Mouse (Mus musculus) hindbrain, embryonic 15.5 days (tissue): ENCODE results near the gene Tenm4. TPM values are rescaled to one million over a fixed set of nuclear protein-coding genes. Genes with fewer than 3 reads are reported as not detected.

Experiments used
- ATAC-seq: fragments of 200-750 bp; cut with Nextera tagmentation; 2 replicates; pipeline ENCODE4 v1.8.0; 2017; ENCODE audit warnings: low read depth, moderate number of reproducible peaks, moderate TSS enrichment; ENCODE audit not compliant: low FRiP score
- H3K27ac ChIP-seq: fragments of 300-500 bp; sonication (generic); replicated peaks from 2 replicates; pipeline ENCODE4 v1.5.1; 2015; ENCODE audit warnings: mild to moderate bottlenecking, inconsistent platforms
- H3K27me3 ChIP-seq: fragments of 300-500 bp; sonication (generic); 2 replicates; pipeline ENCODE4 v1.6.1; 2015; ENCODE audit warnings: control low read depth, inconsistent platforms
- H3K36me3 ChIP-seq: fragments of 300-500 bp; sonication (generic); 2 replicates; pipeline ENCODE4 v1.6.1; 2015; ENCODE audit warnings: control low read depth, inconsistent platforms
- H3K4me1 ChIP-seq: fragments of 300-500 bp; sonication (generic); replicated peaks from 2 replicates; pipeline ENCODE4 v1.6.1; 2015; ENCODE audit warnings: control low read depth, inconsistent platforms
- H3K4me2 ChIP-seq: fragments of 300-500 bp; sonication (generic); 2 replicates; pipeline ENCODE4 v1.6.1; 2015; ENCODE audit warnings: moderate library complexity, mild to moderate bottlenecking, inconsistent platforms
- H3K4me3 ChIP-seq: fragments of 300-500 bp; sonication (generic); 2 replicates; pipeline ENCODE4 v1.5.1; 2015; ENCODE audit warnings: mild to moderate bottlenecking, inconsistent platforms
- H3K9ac ChIP-seq: fragments of 300-500 bp; sonication (generic); 2 replicates; pipeline ENCODE4 v1.6.1; 2015; ENCODE audit warnings: inconsistent platforms
- H3K9me3 ChIP-seq: fragments of 300-500 bp; sonication (generic); 2 replicates; pipeline ENCODE4 v1.6.1; 2016; ENCODE audit warnings: control low read depth, inconsistent platforms
- WGBS: fragments of 180-500 bp; shearing (Covaris S2); methylation state at CpG from one replicate; pipeline ENCODE4 v1.1.7; 2015; 5-methylcytosine and 5-hydroxymethylcytosine counted together
- polyA plus RNA-seq: library from polyadenylated mRNA; unstranded; fragments of >200 nt; fragmentation: Nextera tagmentation; extraction: Ambion mirVana; gene quantifications from 2 replicates; pipeline ENCODE4 v1.2.1, GENCODE M21; 2015

The Tenm4 gene
- polyA plus RNA-seq, 1 experiment from 2014 or later: 39.0 TPM

- H3K4me3 ChIP-seq: no peak overlapping the region
- H3K4me1 ChIP-seq: peaks cover 20% of the 10 kb centered on the region
- no peak overlapping the region for H3K4me2 ChIP-seq
- ATAC-seq: no peak; the same call in 1 of the 2 replicates
- H3K9me3 ChIP-seq: no peaks in the 10 kb centered on the region
- peak overlapping the region; percentile 4; the same call in 1 of the 2 replicates for H3K27ac ChIP-seq
- H3K36me3 ChIP-seq: no peaks in the 10 kb centered on the region
- no peaks in the 10 kb centered on the region for H3K27me3 ChIP-seq
- WGBS: 48% methylated on average over 11 of the region's 11 CpGs
- no peak overlapping the region for H3K9ac ChIP-seq
Measured at GRCm38 (mm10) chr7:96502321-96502973, 331.4 kb downstream of the Tenm4 start.

GRCm38 (mm10) chr7:96505538-96505937 lies 334.5 kb downstream of the Tenm4 start:
- peak; percentile 59; the same call in 1 of the 2 replicates for ATAC-seq
- H3K4me2 ChIP-seq: no peak overlapping the region
- no peaks in the 10 kb centered on the region for H3K9me3 ChIP-seq
- H3K4me1 ChIP-seq: peaks cover 20% of the 10 kb centered on the region
- WGBS: 57% methylated on average over 6 of the region's 6 CpGs
- no peaks in the 10 kb centered on the region for H3K36me3 ChIP-seq
- no peak overlapping the region for H3K9ac ChIP-seq
- H3K27ac ChIP-seq: no peak overlapping the region; the same call in 1 of the 2 replicates
- no peaks in the 10 kb centered on the region for H3K27me3 ChIP-seq
- no peak overlapping the region for H3K4me3 ChIP-seq

- no peak for ATAC-seq
- Histone ChIP-seq H3K27ac (no peak overlapping the region), H3K4me2 (no peak overlapping the region), H3K4me3 (no peak overlapping the region), H3K36me3 (no peaks in the 10 kb centered on the region), H3K9me3 (no peaks in the 10 kb centered on the region), H3K9ac (no peak overlapping the region), H3K27me3 (no peaks in the 10 kb centered on the region), H3K4me1 (peaks cover 25% of the 10 kb centered on the region)
- 88% methylated on average over 8 of the region's 8 CpGs for WGBS
Measured at GRCm38 (mm10) chr7:96507046-96507445, 336.0 kb downstream of the Tenm4 start.

- Histone ChIP-seq H3K4me1 (peaks cover 20% of the 10 kb centered on the region), H3K9ac (no peak overlapping the region), H3K4me2 (no peak overlapping the region), H3K27me3 (no peaks in the 10 kb centered on the region), H3K4me3 (no peak overlapping the region), H3K9me3 (no peaks in the 10 kb centered on the region), H3K27ac (no peak overlapping the region), H3K36me3 (no peaks in the 10 kb centered on the region)
- 87% methylated on average over 5 of the region's 5 CpGs for WGBS
- ATAC-seq: no peak
Measured at GRCm38 (mm10) chr7:96510396-96510795, 339.4 kb downstream of the Tenm4 start.

- H3K4me2 ChIP-seq: no peak overlapping the region
- no peak overlapping the region for H3K4me3 ChIP-seq
- H3K27me3 ChIP-seq: no peaks in the 10 kb centered on the region
- H3K9me3 ChIP-seq: no peaks in the 10 kb centered on the region
- H3K36me3 ChIP-seq: no peaks in the 10 kb centered on the region
- no peak overlapping the region for H3K9ac ChIP-seq
- no peak for ATAC-seq
- no peak overlapping the region for H3K27ac ChIP-seq
- H3K4me1 ChIP-seq: peaks cover 16% of the 10 kb centered on the region
- WGBS: 89% methylated on average over 7 of the region's 7 CpGs
Measured at GRCm38 (mm10) chr7:96511018-96511609, 340.1 kb downstream of the Tenm4 start.

- WGBS: 63% methylated on average over 14 of the region's 14 CpGs
- peak; percentile 50; the same call in 1 of the 2 replicates for ATAC-seq
- peaks cover 16% of the 10 kb centered on the region for H3K4me1 ChIP-seq
- no peaks in the 10 kb centered on the region for H3K36me3 ChIP-seq
- no peak overlapping the region for H3K4me3 ChIP-seq
- no peaks in the 10 kb centered on the region for H3K9me3 ChIP-seq
- 0 out of 2 replicates have a peak overlapping the region, but pooled peaks have one; percentile 51 for H3K27ac ChIP-seq
- H3K27me3 ChIP-seq: no peaks in the 10 kb centered on the region
- H3K9ac ChIP-seq: no peak overlapping the region
- H3K4me2 ChIP-seq: no peak overlapping the region
Measured at GRCm38 (mm10) chr7:96511953-96512511, 341.0 kb downstream of the Tenm4 start.

- no peaks in the 10 kb centered on the region for H3K9me3 ChIP-seq
- H3K27me3 ChIP-seq: no peaks in the 10 kb centered on the region
- 1% methylated on average over 2 of the region's 2 CpGs for WGBS
- H3K4me2 ChIP-seq: no peak overlapping the region
- H3K27ac ChIP-seq: no peak overlapping the region
- H3K4me3 ChIP-seq: no peak overlapping the region
- no peaks in the 10 kb centered on the region for H3K36me3 ChIP-seq
- ATAC-seq: no peak
- no peaks in the 10 kb centered on the region for H3K4me1 ChIP-seq
- no peak overlapping the region for H3K9ac ChIP-seq
Measured at GRCm38 (mm10) chr7:96519216-96519615, 348.2 kb downstream of the Tenm4 start.

- no peak overlapping the region for H3K9ac ChIP-seq
- no peak overlapping the region for H3K4me2 ChIP-seq
- no peak overlapping the region for H3K4me3 ChIP-seq
- H3K4me1 ChIP-seq: no peaks in the 10 kb centered on the region
- H3K9me3 ChIP-seq: no peaks in the 10 kb centered on the region
- H3K27me3 ChIP-seq: no peaks in the 10 kb centered on the region
- WGBS: 66% methylated on average over 7 of the region's 7 CpGs
- H3K27ac ChIP-seq: no peak overlapping the region
- no peaks in the 10 kb centered on the region for H3K36me3 ChIP-seq
- ATAC-seq: no peak
Measured at GRCm38 (mm10) chr7:96521956-96522355, 350.9 kb downstream of the Tenm4 start.

GRCm38 (mm10) chr7:96523673-96524072 lies 352.6 kb downstream of the Tenm4 start:
- H3K4me3 ChIP-seq: no peak overlapping the region
- 87% methylated on average over 2 of the region's 2 CpGs for WGBS
- ATAC-seq: no peak

GRCm38 (mm10) chr7:96524486-96525205 lies 353.6 kb downstream of the Tenm4 start:
- Histone ChIP-seq H3K36me3 (no peaks in the 10 kb centered on the region), H3K4me2 (no peak overlapping the region), H3K9ac (no peak overlapping the region), H3K27me3 (no peaks in the 10 kb centered on the region), H3K4me3 (no peak overlapping the region), H3K9me3 (no peaks in the 10 kb centered on the region), H3K27ac (no peak overlapping the region), H3K4me1 (no peaks in the 10 kb centered on the region)
- ATAC-seq: no peak
- 83% methylated on average over 8 of the region's 8 CpGs for WGBS

More at GRCm38 (mm10) chr7:96523673-96524072, 352.6 kb downstream of the Tenm4 start:
- H3K9me3 ChIP-seq: no peaks in the 10 kb centered on the region
- no peaks in the 10 kb centered on the region for H3K27me3 ChIP-seq
- H3K36me3 ChIP-seq: no peaks in the 10 kb centered on the region
- H3K27ac ChIP-seq: no peak overlapping the region
- H3K4me1 ChIP-seq: no peaks in the 10 kb centered on the region
- no peak overlapping the region for H3K4me2 ChIP-seq
- H3K9ac ChIP-seq: no peak overlapping the region

- Histone ChIP-seq H3K4me3 (no peak overlapping the region), H3K4me2 (no peak overlapping the region), H3K27ac (no peak overlapping the region), H3K36me3 (no peaks in the 10 kb centered on the region), H3K4me1 (no peaks in the 10 kb centered on the region), H3K27me3 (no peaks in the 10 kb centered on the region), H3K9ac (no peak overlapping the region), H3K9me3 (no peaks in the 10 kb centered on the region)
- 72% methylated on average over 1 of the region's 1 CpGs for WGBS
- ATAC-seq: peak; percentile 35; the same call in 1 of the 2 replicates
Measured at GRCm38 (mm10) chr7:96525344-96525743, 354.3 kb downstream of the Tenm4 start.
